Mouse (Mus musculus) heart, adult 18-20 months (tissue): ENCODE measurements at regions not wholly inside any gene's neighbourhood (a gene's known extent, or its start where the extent isn't known, plus 50 kb on each side); places are given as distances from the start of the nearest gene placed in this dataset.

Source experiments
- DNase-seq, 2 experiments: peaks; one replicate each; pipeline ENCODE4 v3.0.0; 2021 to 2022; ENCODE audit warnings: mixed read lengths in 1 of 2

GRCm38 (mm10) chr9:94239479-94240241 is 298.2 kb downstream of the 1190002N15Rik start:
- DNase-seq = no peak

GRCm38 (mm10) chr9:94238565-94238964 is 299.3 kb downstream of the 1190002N15Rik start:
- DNase-seq = no peak

GRCm38 (mm10) chr9:94229537-94229936 is 308.3 kb downstream of the 1190002N15Rik start:
- no peak for DNase-seq

- DNase-seq = peak in 1 of 2 experiments; percentile 4
Observed at GRCm38 (mm10) chr9:94219116-94219515, 318.8 kb downstream of the 1190002N15Rik start.

GRCm38 (mm10) chr9:94216414-94217279 is 321.2 kb downstream of the 1190002N15Rik start:
- no peak for DNase-seq

- DNase-seq = no peak
Observed at GRCm38 (mm10) chr9:94210467-94211249, 327.2 kb downstream of the 1190002N15Rik start.

- no peak for DNase-seq
Observed at GRCm38 (mm10) chr9:94208987-94209386, 328.9 kb downstream of the 1190002N15Rik start.

GRCm38 (mm10) chr9:94200892-94201291 is 337.0 kb downstream of the 1190002N15Rik start:
- DNase-seq = no peak

- DNase-seq = no peak
Observed at GRCm38 (mm10) chr9:94199864-94200263, 338.0 kb downstream of the 1190002N15Rik start.

GRCm38 (mm10) chr9:94191083-94191482 is 346.8 kb downstream of the 1190002N15Rik start:
- no peak for DNase-seq

GRCm38 (mm10) chr9:94189872-94190800 is 347.7 kb downstream of the 1190002N15Rik start:
- DNase-seq = no peak

GRCm38 (mm10) chr9:94188124-94188523 is 349.8 kb downstream of the 1190002N15Rik start:
- no peak for DNase-seq

GRCm38 (mm10) chr9:94169905-94170612 is 367.8 kb downstream of the 1190002N15Rik start:
- DNase-seq = no peak

GRCm38 (mm10) chr9:94163671-94164070 is 374.2 kb downstream of the 1190002N15Rik start:
- DNase-seq = no peak

GRCm38 (mm10) chr9:94155581-94155980 is 382.3 kb downstream of the 1190002N15Rik start:
- no peak for DNase-seq

GRCm38 (mm10) chr9:94148474-94148873 is 389.4 kb downstream of the 1190002N15Rik start:
- no peak for DNase-seq

- no peak for DNase-seq
Observed at GRCm38 (mm10) chr9:94146787-94147186, 391.1 kb downstream of the 1190002N15Rik start.

GRCm38 (mm10) chr9:94136444-94136843 is 401.4 kb downstream of the 1190002N15Rik start:
- peak; percentile 29 to 38 for DNase-seq

GRCm38 (mm10) chr9:94133682-94134081 is 404.2 kb downstream of the 1190002N15Rik start:
- no peak for DNase-seq

GRCm38 (mm10) chr9:94131367-94131766 is 406.5 kb downstream of the 1190002N15Rik start:
- no peak for DNase-seq

- DNase-seq = peak; percentile 14 to 42
Observed at GRCm38 (mm10) chr9:94116961-94117360, 420.9 kb downstream of the 1190002N15Rik start.
